Mouse (Mus musculus): ENCODE measurements around the gene Med16. TPM values are rescaled to one million over a fixed set of nuclear protein-coding genes. Genes with fewer than 3 reads are reported as not detected.

Med16 gene
- polyA plus RNA-seq, 1 experiment from 2014 or later, result 46.3 TPM

DNA sequence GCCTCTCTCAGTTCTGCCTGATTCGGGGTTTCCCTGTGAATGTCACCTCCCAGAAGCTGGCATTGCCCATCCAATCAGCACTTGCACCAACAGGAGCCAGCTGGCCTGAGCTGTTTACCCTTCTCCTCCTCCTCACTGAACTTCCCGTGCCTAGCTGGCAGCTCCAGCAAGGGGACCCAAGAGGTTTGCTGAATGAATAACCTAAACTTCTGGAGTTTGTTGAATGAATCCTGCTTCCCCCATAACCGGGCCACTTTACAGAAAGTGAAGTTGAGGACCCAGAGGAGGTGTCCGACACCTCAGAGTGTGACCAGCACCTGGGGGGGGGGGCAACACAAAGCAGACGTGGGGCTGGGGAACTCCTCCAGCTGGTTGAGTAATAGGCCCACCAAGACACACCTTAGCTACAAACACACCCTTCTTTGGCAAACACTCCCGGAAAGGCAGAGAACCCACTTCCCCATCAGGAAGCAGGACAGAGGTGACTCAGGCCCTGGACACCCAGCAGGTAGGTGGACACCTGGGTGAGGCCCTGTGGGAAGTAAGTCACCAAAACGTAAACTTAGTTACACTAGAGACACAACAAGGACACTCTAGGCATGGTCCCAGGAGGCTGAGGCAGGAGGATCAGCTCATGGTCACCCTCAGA, 6.3 kb upstream of the Med16 start:
- H3K36me3 ChIP-seq (ENCODE audit: control insufficient read depth, insufficient read depth, low read length), result peaks cover 24% of the 10 kb centered on the region
- H3K27me3 ChIP-seq (replicated peaks; ENCODE audit: control insufficient read depth, insufficient read depth, low read length), result peaks cover 27% of the 10 kb centered on the region
- no peak for ATAC-seq (replicated peaks; ENCODE audit: low FRiP score, low TSS enrichment, low read depth)
- H3K4me1 ChIP-seq (replicated peaks; ENCODE audit: control insufficient read depth, insufficient read depth, low read length), result peaks cover 34% of the 10 kb centered on the region; the same call in 1 of the 2 replicates
- H3K4me2 ChIP-seq (ENCODE audit: low read length), result peak overlapping the region; percentile 85
- H3K9ac ChIP-seq (ENCODE audit: low read length), result no peak overlapping the region
- WGBS, result 60% methylated on average over 7 of the region's 7 CpGs
- no peak overlapping the region for H3K27ac ChIP-seq (ENCODE audit: low read depth)
- no peak for DNase-seq (ENCODE audit: low spot score)
- no peaks in the 10 kb centered on the region for H3K9me3 ChIP-seq (ENCODE audit: control insufficient read depth, low read length)
- H3K4me3 ChIP-seq (ENCODE audit: low read depth, low read length), result no peak overlapping the region

DNA sequence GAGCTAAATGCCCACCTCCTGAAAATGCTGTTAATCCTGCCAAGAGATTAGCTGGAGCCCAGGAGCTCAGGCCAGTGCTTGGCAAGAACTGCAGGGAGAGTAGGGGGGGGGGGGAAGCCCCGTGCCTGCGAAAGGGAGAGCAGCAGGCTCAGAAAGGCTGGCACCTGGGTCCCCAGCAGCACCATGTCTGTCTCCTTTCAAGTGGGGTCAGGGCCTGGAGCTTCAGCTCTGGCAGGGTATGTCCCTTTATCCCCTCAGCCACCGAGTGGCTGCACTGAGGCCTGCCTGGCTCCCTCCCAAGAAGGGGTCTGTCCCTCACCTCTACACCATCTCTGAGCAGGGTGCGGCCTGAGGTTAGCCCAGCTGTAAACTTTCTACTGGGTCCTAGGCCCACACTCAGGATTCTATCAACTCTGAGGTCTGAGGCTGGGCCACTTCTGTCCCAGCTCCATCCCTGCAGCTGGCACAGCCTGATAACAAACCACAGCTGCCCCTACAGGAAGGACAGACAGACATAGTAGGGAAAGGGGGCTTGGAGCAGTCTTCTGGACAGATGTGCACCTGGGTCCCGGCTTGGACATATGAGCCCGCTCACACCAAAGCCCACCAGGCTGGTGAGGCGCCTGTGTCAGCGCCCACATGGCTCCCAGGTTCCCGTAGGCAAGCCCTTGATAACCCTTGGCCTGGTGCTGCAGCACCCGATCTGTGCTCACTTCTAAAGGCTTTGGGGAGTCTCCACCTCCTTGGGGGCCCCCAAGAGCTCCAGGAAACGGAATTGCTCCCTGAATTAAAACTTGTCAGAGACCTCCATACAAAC, 5.6 kb upstream of the Med16 start:
- Histone ChIP-seq H3K4me2 (ENCODE audit: low read length) (no peak overlapping the region), H3K27ac (ENCODE audit: low read depth) (no peak overlapping the region), H3K4me3 (ENCODE audit: low read depth, low read length) (no peak overlapping the region), H3K27me3 (replicated peaks; ENCODE audit: control insufficient read depth, insufficient read depth, low read length) (peaks cover 19% of the 10 kb centered on the region), H3K4me1 (replicated peaks; ENCODE audit: control insufficient read depth, insufficient read depth, low read length) (peaks cover 37% of the 10 kb centered on the region; the same call in 1 of the 2 replicates), H3K9me3 (ENCODE audit: control insufficient read depth, low read length) (no peaks in the 10 kb centered on the region), H3K36me3 (ENCODE audit: control insufficient read depth, insufficient read depth, low read length) (peaks cover 24% of the 10 kb centered on the region), H3K9ac (ENCODE audit: low read length) (no peak overlapping the region)
- WGBS, result 70% methylated on average over 11 of the region's 11 CpGs
- no peak for ATAC-seq (replicated peaks; ENCODE audit: low FRiP score, low TSS enrichment, low read depth)
- DNase-seq (ENCODE audit: low spot score), result no peak

DNA sequence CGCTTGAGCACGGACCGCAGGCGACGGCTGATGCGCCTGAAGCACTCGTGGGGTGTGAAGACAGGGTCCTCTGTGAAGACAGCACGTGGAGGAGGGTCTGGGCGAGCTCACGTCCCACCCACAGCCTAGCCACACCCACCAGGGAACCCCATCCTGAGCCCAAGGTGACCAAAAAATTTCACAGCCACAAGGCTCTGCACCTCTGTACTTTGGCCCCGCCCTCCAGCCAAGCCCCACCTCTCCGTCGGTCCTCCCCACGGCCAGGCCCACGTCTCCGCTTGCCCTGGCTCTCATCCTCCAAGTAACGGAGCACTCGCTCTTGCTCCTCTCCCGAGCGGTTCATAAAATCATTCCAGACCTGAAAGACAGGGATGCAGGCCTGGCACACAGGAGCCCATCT, 3.7 kb upstream of the Med16 start:
- DNase-seq (ENCODE audit: low spot score), result no peak
- peaks cover 24% of the 10 kb centered on the region for H3K36me3 ChIP-seq (ENCODE audit: control insufficient read depth, insufficient read depth, low read length)
- 62% methylated on average over 20 of the region's 20 CpGs for WGBS
- H3K4me1 ChIP-seq (replicated peaks; ENCODE audit: control insufficient read depth, insufficient read depth, low read length), result peaks cover 28% of the 10 kb centered on the region; the same call in 1 of the 2 replicates
- no peak overlapping the region for H3K4me3 ChIP-seq (ENCODE audit: low read depth, low read length)
- H3K9me3 ChIP-seq (ENCODE audit: control insufficient read depth, low read length), result no peaks in the 10 kb centered on the region
- H3K27ac ChIP-seq (ENCODE audit: low read depth), result no peak overlapping the region
- H3K4me2 ChIP-seq (ENCODE audit: low read length), result no peak overlapping the region
- H3K9ac ChIP-seq (ENCODE audit: low read length), result no peak overlapping the region
- no peak for ATAC-seq (replicated peaks; ENCODE audit: low FRiP score, low TSS enrichment, low read depth)
- H3K27me3 ChIP-seq (replicated peaks; ENCODE audit: control insufficient read depth, insufficient read depth, low read length), result peaks cover under 1% of the 10 kb centered on the region; the same call in 1 of the 2 replicates

DNA sequence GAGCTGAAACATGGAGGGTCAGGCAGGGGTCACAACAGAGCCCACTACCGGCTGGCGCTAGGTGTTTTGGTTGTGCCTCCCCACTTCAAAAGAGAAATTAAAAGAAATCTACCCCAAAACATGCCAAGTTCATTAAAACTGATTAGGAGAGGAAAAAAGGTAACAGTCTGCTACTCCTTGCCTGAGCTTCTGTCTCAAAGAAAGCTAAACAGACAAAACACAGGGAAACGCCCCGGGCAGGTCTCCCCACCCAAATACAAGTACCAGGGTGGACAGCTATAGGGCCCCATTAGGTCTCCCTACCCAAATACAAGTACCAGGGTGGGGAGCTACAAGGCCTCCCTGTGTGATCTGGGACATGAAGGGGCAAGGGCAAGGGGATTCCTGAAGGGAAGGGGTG, 1.8 kb upstream of the Med16 start, which contains the start of gene Gm26602:
TSS of gene Gm26602 (plus strand) at position 301 of the 400 bp plus-strand sequence.
- Histone ChIP-seq H3K4me1 (replicated peaks; ENCODE audit: control insufficient read depth, insufficient read depth, low read length) (peaks cover 18% of the 10 kb centered on the region; the same call in 1 of the 2 replicates), H3K27me3 (replicated peaks; ENCODE audit: control insufficient read depth, insufficient read depth, low read length) (no peaks in the 10 kb centered on the region), H3K4me2 (ENCODE audit: low read length) (no peak within 1 kb of the TSS), H3K27ac (ENCODE audit: low read depth) (no peak within 1 kb of the TSS), H3K9ac (ENCODE audit: low read length) (no peak within 1 kb of the TSS), H3K9me3 (ENCODE audit: control insufficient read depth, low read length) (no peaks in the 10 kb centered on the region), H3K36me3 (ENCODE audit: control insufficient read depth, insufficient read depth, low read length) (peaks cover 38% of the 10 kb centered on the region), H3K4me3 (ENCODE audit: low read depth, low read length) (no peak within 1 kb of the TSS)
- DNase-seq (ENCODE audit: low spot score) (no peak), ATAC-seq (replicated peaks; ENCODE audit: low FRiP score, low TSS enrichment, low read depth) (no peak)
- WGBS, result 90% methylated on average over 4 of the region's 4 CpGs

DNA sequence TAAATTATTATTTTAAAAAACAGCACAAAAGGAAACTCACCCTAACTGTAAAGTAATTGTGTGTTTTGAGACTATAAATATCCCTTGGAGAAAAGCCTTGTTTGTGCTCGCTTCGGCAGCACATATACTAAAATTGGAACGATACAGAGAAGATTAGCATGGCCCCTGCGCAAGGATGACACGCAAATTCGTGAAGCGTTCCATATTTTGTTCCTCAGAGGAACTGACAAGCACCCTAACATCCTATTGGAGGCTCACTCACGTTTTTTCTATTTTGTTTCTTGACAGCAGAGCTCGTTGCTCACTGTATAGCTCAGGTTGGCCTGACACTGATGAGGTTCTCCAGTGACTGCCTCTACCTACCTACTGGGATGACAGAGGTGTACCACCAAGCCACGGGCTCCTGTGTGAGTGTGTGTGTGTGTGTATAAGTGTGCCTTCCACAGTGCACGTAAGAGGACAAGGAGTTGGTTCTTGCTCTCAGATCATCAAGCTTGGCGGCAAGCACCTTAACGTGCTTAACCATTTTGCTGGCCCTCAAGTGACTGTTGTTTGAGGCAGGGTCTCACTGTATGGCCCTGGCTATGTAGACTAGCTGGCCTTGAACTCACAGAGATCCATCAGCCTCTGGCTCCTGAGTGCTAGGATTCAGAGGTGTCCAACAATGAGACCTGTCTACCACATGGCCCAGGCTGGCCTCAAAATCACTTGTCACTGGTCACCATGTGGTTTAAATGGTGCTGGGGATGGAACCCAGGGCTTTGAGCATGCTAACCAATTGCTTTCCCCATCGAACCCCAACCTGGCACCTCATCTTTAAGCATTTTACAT, 584 bp upstream of the Med16 start:
- Histone ChIP-seq H3K27me3 (replicated peaks; ENCODE audit: control insufficient read depth, insufficient read depth, low read length) (no peaks in the 10 kb centered on the region), H3K9me3 (ENCODE audit: control insufficient read depth, low read length) (no peaks in the 10 kb centered on the region; the same call in 1 of the 2 replicates), H3K36me3 (ENCODE audit: control insufficient read depth, insufficient read depth, low read length) (peaks cover 48% of the 10 kb centered on the region), H3K9ac (ENCODE audit: low read length) (peak overlapping the region; percentile 95), H3K4me3 (ENCODE audit: low read depth, low read length) (peak overlapping the region; percentile 79), H3K27ac (ENCODE audit: low read depth) (peak overlapping the region; percentile 98), H3K4me1 (replicated peaks; ENCODE audit: control insufficient read depth, insufficient read depth, low read length) (peaks cover 5% of the 10 kb centered on the region; the same call in 1 of the 2 replicates), H3K4me2 (ENCODE audit: low read length) (peak overlapping the region; percentile 46)
- 22% methylated on average over 14 of the region's 14 CpGs for WGBS
- ATAC-seq (replicated peaks; ENCODE audit: low FRiP score, low TSS enrichment, low read depth) (peak; percentile 44; the same call in 1 of the 2 replicates), DNase-seq (ENCODE audit: low spot score) (peak; percentile 82)

DNA sequence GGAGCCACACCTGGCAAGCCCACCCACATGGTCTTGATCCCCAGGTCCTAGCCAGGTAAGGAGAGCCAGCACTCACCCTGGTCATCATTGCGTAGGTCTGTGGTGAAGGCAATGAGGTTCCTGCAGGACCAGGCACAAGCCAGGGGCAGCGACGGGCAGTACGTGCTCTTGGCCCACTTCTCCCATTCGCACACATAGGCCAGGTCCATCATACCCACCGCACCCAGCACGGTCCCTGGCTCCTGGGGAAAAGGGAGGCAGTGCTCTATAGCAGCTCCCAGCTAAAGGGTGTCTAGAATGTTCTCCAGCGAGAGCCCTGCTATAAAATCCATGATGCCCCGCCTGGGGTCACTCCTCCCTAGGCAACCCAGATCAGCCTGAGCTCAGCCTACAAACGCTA, 1.3 kb downstream of the Med16 start:
- Histone ChIP-seq H3K4me3 (ENCODE audit: low read depth, low read length) (no peak overlapping the region), H3K27me3 (replicated peaks; ENCODE audit: control insufficient read depth, insufficient read depth, low read length) (no peaks in the 10 kb centered on the region), H3K27ac (ENCODE audit: low read depth) (no peak overlapping the region), H3K9ac (ENCODE audit: low read length) (no peak overlapping the region), H3K36me3 (ENCODE audit: control insufficient read depth, insufficient read depth, low read length) (peaks cover 61% of the 10 kb centered on the region), H3K4me1 (replicated peaks; ENCODE audit: control insufficient read depth, insufficient read depth, low read length) (0 out of 2 replicates have a peak, but pooled peaks cover 4% of the 10 kb centered on the region), H3K4me2 (ENCODE audit: low read length) (no peak overlapping the region), H3K9me3 (ENCODE audit: control insufficient read depth, low read length) (no peaks in the 10 kb centered on the region; the same call in 1 of the 2 replicates)
- 89% methylated on average over 10 of the region's 10 CpGs for WGBS
- DNase-seq (ENCODE audit: low spot score), result no peak
- no peak for ATAC-seq (replicated peaks; ENCODE audit: low FRiP score, low TSS enrichment, low read depth)

DNA sequence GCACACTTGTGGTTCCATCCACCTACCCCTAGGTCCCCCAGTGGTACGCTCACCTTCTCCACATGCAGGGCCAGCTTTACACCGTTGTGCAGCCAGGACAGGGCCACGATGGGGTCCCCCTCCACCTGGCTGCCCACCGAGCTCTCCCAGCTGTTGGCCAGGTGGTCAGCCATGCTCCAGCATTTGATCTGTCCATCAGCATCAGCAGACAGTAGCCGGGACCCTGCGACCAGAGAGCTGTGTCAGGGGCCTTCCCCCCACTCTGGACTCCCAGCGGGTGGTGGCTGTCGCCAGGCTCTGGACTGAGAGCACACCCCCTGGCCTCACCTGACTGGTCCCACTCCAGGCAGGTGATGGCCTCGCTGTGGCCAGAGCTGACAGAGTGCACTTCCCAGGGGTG, 2.0 kb downstream of the Med16 start:
- H3K4me1 ChIP-seq (replicated peaks; ENCODE audit: control insufficient read depth, insufficient read depth, low read length), result 0 out of 2 replicates have a peak, but pooled peaks cover 4% of the 10 kb centered on the region
- ATAC-seq (replicated peaks; ENCODE audit: low FRiP score, low TSS enrichment, low read depth), result no peak
- no peak overlapping the region for H3K27ac ChIP-seq (ENCODE audit: low read depth)
- no peaks in the 10 kb centered on the region for H3K27me3 ChIP-seq (replicated peaks; ENCODE audit: control insufficient read depth, insufficient read depth, low read length)
- no peak overlapping the region for H3K4me2 ChIP-seq (ENCODE audit: low read length)
- no peak overlapping the region for H3K4me3 ChIP-seq (ENCODE audit: low read depth, low read length)
- WGBS, result 94% methylated on average over 9 of the region's 9 CpGs
- H3K36me3 ChIP-seq (ENCODE audit: control insufficient read depth, insufficient read depth, low read length), result peaks cover 60% of the 10 kb centered on the region
- no peak overlapping the region for H3K9ac ChIP-seq (ENCODE audit: low read length)
- no peak for DNase-seq (ENCODE audit: low spot score)
- H3K9me3 ChIP-seq (ENCODE audit: control insufficient read depth, low read length), result no peaks in the 10 kb centered on the region; the same call in 1 of the 2 replicates

DNA sequence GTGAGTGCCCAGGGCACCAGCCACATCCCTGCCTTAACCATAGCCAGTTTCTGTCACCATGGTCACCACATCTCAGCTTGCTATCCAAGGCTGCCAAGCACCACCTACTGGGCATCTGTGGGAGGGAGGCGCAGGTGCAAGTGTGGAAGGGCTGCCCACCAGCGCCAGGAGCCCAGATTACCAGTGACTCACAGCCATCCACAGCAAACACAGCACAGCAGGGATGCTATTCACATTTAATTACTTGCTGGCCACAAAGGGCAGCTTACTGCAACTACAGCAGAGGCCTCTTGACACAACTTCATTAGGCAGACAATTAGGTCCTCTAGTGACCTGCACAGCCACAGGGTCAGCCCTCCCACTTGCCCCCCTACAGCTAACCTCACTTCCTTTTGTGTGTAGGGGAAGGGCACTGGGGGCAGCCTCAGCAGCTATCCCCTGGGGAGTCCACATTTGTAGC, 7.7 kb downstream of the Med16 start:
- Histone ChIP-seq H3K27ac (ENCODE audit: low read depth) (no peak overlapping the region), H3K36me3 (ENCODE audit: control insufficient read depth, insufficient read depth, low read length) (peaks cover 70% of the 10 kb centered on the region), H3K9me3 (ENCODE audit: control insufficient read depth, low read length) (no peaks in the 10 kb centered on the region; the same call in 1 of the 2 replicates), H3K4me2 (ENCODE audit: low read length) (no peak overlapping the region), H3K9ac (ENCODE audit: low read length) (no peak overlapping the region), H3K4me1 (replicated peaks; ENCODE audit: control insufficient read depth, insufficient read depth, low read length) (peaks cover 6% of the 10 kb centered on the region; the same call in 1 of the 2 replicates), H3K27me3 (replicated peaks; ENCODE audit: control insufficient read depth, insufficient read depth, low read length) (no peaks in the 10 kb centered on the region), H3K4me3 (ENCODE audit: low read depth, low read length) (no peak overlapping the region)
- no peak for ATAC-seq (replicated peaks; ENCODE audit: low FRiP score, low TSS enrichment, low read depth)
- no peak for DNase-seq (ENCODE audit: low spot score)
- 58% methylated on average over 2 of the region's 2 CpGs for WGBS

Data from intestine, embryonic 14.5 days (tissue).